Mouse (Mus musculus) neutrophil, adult 5-6 weeks (primary cell): ENCODE data around the gene Fignl1. TPM values are rescaled to one million over a fixed set of nuclear protein-coding genes. Genes with fewer than 3 reads are reported as not detected.
A peak's percentile ranks its signal among the peaks of the same experiment; 100 is the strongest.

Source experiments
- ATAC-seq: fragments of 151-379, 151-347 bp; 2 replicates; pipeline ENCODE4 v1.8.0; 2017; ENCODE audit warnings: mild to moderate bottlenecking, moderate TSS enrichment; ENCODE audit not compliant: insufficient number of reproducible peaks, poor library complexity, low FRiP score, severe bottlenecking; ENCODE audit errors: extremely low read depth
- total RNA-seq: library from RNA; stranded (forward); fragments of 200-1000 nt; gene quantifications from 2 replicates; pipeline ENCODE4 v1.2.3, GENCODE M21; 2017

The Fignl1 gene
- total RNA-seq, 1 experiment from 2014 or later: 2.6 TPM

DNA sequence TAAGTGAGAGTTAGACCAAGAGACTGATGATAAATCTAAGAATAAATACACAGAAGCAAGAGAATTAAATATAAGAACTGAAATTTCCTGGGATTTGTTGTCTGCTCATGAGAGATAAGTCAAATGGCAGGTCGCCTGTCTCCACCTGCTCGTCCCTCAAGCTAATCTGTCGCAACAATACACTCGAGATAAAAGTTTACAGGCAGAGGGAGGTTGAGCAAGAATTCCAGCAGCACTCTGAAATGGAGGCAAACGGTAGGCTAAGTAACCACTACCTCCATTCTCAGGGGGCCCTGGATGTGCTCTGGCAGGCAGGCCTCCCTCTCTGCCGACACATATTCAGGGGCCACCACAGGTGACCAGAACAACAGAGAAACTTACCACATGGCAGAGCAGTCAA, 26.6 kb upstream of the Fignl1 start:
- no peak for ATAC-seq

GRCm38 (mm10) chr11:11833100-11833499, 24.3 kb upstream of the Fignl1 start:
- ATAC-seq: no peak

DNA sequence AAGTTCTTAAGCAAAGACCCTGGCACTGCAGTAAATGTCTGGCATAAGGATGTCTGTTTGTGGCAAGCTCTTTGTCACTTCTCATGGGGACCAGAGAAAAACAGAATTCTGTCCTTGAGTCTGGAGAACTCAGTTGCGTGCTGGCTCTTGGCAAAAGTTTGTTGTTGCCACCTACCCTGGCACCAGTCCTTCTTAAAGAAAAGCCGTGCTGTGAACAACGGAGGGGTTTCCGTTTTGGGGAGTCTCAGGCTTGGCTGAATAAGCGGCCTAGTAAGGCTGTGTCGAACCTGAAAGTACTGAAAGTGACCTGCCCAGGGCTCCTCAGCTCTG, 24.0 kb upstream of the Fignl1 start:
- no peak for ATAC-seq

DNA sequence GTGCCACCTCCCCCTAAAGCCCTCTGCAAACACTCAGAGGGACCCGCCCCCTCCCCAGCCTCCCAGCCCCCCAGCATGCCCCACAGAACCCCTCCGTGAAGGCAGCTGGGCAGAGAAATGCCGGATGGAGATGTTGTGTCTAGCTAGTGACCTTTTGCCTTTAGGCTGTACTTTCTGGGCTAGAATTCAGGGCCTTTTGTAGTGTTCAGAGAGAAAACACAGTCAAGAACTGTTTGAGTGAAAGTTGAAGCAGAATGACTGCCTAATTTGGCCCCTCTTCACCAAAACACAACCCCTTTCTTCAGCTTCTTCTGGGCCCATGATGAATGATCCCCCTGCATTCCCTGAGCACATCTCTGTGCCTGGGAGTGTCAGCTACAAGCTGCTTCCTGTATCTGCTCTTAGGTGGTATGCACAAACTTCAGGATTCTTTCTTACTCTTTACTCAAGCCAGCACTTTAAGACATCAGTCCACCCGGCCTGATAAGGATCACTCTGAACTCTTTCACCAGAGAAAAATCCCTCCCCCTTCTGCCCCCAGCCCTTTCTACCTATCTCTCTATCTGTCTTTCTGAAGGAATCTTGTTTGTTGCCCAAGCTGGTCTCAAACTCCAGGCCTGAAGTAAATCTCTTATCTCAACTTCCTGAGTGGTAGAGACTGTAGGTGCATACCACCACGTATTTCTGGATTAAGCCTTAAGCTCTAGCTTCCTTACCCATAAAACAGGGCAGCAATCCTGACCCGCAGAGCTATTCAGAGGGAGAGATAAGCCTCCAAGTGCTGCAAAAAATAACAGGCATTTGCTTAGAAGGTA, 23.4 kb upstream of the Fignl1 start:
- ATAC-seq: no peak

GRCm38 (mm10) chr11:11831526-11831925, 22.8 kb upstream of the Fignl1 start:
- no peak for ATAC-seq

GRCm38 (mm10) chr11:11830884-11831495, 22.2 kb upstream of the Fignl1 start:
- no peak for ATAC-seq

GRCm38 (mm10) chr11:11829161-11830000, 20.6 kb upstream of the Fignl1 start:
- ATAC-seq: no peak

GRCm38 (mm10) chr11:11828761-11829160, 20.0 kb upstream of the Fignl1 start:
- no peak for ATAC-seq

DNA sequence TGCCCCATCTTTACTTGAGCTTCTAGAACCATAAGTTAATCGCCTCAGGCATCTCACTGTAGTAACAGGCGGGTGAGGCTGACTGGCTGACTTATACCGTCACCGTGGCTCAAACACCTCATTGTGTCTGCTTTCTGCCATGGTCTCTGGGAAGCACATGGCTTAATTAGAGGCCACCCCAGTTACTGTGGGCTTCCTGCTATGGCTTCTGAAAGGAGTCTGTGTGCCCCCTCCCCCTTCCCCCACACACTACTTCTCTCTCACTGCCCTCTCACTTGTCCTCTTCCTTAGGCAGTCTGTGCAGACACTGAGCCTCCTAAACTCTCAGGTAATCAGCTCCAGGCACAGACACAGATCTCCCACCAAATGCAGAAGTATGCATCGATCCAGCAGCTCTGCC, 19.5 kb upstream of the Fignl1 start:
- no peak for ATAC-seq

DNA sequence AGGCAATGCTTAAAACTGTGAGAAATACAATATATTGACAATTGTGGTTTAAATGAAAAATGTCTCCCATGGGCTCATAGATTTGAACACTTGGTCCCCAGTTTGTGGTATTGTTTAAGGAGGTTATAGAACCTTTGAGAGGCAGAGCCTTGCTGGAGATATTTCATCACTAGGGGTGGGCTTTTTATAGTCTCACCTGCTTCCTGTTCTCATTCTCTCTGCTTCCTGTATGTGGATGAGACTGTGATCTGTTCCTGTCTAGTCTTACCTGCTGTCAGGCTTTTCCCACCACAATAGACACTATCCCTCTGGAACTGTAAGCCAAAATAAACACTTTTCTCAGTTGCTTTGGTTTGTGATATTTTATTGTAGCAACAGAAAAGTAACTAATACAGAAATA, 17.7 kb upstream of the Fignl1 start:
- no peak for ATAC-seq

DNA sequence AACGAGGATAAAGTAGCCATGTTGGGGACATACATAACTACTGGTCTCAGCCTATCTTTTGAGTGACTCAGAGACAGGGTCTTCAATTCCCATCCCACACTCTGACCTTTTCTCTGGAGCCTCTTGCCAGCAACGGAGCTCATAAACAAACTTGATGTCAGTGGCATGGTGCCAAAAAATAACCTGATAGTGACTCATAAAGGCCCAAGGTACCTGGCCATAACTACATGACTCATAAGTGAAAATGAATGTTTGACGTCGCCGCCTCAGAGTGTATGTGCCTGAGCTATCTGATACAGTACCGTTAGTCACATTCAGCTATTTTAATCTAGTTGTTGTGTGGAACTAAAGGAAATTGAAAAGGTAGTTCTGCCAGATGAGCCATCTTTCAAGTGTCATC, 16.9 kb upstream of the Fignl1 start:
- no peak for ATAC-seq

- ATAC-seq: no peak
These were observed 16.3 kb upstream of the Fignl1 start for GRCm38 (mm10) chr11:11824970-11825635.

DNA sequence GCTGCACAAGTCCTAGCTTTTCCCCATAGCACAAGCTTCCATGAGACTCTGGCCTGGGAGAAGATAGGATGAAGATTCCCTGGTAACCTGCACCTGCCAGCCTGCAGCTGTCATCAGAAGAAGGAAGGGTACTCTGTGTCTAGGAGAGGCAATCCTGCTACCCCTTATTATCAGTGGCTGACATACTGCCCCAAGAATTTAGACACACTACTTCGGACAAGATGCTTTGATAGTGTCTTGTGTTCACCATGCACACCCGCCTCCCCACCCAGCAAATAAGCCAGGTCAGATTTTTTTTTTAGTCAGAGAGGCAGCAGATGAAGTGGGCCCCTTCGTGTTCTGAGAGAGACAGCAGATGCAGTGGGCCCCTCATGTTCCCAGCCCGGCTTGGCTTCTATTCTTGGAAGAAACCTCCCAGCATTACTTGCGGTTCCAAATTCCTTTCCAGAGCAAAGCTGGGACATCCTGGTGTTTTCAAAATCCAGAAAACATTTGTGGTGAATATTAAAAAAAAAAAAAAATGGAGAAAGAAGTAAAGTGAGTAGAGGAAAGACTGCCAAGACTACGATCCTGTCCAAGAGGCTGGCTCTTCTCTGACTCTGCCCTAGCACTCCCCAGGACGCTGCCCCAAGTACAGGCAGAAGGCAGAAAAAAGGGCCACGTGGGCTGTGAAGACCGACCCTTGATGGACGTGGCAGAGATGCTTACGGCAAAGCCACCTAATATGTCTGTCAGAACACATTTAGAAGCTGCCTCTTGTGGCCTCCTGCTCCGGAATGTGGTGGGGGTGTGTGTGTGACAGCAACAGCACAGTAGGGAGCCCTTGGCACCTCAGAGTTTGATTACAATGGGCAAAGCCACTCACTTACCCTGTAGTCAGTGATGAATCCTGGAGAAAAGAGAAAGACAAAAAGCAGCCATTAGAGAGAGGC, 15.5 kb upstream of the Fignl1 start:
- no peak for ATAC-seq

- ATAC-seq: no peak
These were observed 13.7 kb upstream of the Fignl1 start for GRCm38 (mm10) chr11:11822181-11823095.

GRCm38 (mm10) chr11:11821387-11821975, 12.7 kb upstream of the Fignl1 start:
- ATAC-seq: no peak

DNA sequence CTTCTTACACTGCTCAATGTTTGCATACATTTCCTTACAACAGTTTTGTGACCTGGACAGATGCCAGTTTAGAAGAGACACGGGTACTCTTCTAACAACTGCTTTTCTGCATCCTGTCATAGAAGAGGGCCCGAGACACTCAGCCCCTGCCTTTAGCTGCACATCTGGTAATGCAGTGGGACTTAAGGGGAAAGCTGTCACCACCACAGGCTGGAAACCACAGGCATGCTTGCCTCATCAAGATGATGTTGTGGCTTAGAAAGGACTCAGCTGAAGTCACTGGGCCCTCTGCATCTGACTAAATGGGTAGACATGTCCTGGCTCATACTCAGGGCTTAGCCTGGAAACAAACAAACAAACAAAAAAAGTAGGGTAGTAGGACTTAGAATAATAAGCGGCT, 12.0 kb upstream of the Fignl1 start:
- ATAC-seq: no peak

GRCm38 (mm10) chr11:11820251-11820650, 11.5 kb upstream of the Fignl1 start:
- ATAC-seq: peak; percentile 75; the same call in 1 of the 2 replicates
